ENCODE assay signal across 7 mouse cellular contexts in the genomic region with DNA sequence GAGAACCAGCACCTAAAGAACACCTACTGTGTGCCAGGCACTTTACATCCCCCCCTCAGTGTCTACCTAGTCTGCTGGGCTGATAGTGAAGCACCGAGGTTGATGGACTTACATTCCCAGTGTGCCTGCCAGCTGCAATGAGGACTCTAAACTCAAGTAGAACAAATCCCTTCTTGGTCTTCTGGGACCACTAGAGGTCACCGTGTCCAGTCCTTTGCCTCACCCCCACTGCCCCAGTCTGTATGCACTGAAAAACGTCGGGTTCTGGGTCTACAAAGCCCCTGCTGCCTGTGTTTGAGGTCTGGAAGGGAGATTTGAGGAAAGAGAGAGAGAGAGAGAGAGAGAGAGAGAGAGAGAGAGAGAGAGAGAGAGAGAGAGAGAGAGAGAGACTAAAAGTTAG. TPM values are rescaled to one million over a fixed set of nuclear protein-coding genes. Genes with fewer than 3 reads are reported as not detected.
DNase-seq lines count a peak whose midpoint lies in the region; ATAC-seq lines count a peak whose summit lies in the region.

No protein-coding gene starts in this region.

- peak overlapping the region; percentile 75 for H3K9ac ChIP-seq in forebrain, embryonic 14.5 days (ENCODE audit: low read length)
- no peak overlapping the region for H3K9ac ChIP-seq in liver, embryonic 15.5 days

- 8% methylated on average over 4 of the region's 4 CpGs for WGBS in forebrain, embryonic 14.5 days
- WGBS in liver, embryonic 15.5 days (ENCODE audit: insufficient replicate concordance), result 0% methylated on average over 4 of the region's 4 CpGs

- DNase-seq in forebrain, embryonic 14.5 days (ENCODE audit: low spot score), result no peak
- DNase-seq in urinary bladder, postnatal 25 days (ENCODE audit: low spot score), result no peak
- no peak for DNase-seq in B cell, adult 2 months
- DNase-seq in frontal cortex, postnatal 14 days (ENCODE audit: low spot score in 2 of 2), result no peak

- H3K36me3 ChIP-seq in megakaryocyte, embryonic 14.5 days (replicated peaks; ENCODE audit: low read length), result peaks cover 22% of the 10 kb centered on the region
- H3K36me3 ChIP-seq in forebrain, embryonic 14.5 days (ENCODE audit: control insufficient read depth, insufficient read depth, low read length), result peaks cover 21% of the 10 kb centered on the region
- peaks cover 15% of the 10 kb centered on the region for H3K36me3 ChIP-seq in liver, embryonic 15.5 days (replicated peaks)

- peaks cover 5% of the 10 kb centered on the region; the same call in 1 of the 2 replicates for H3K9me3 ChIP-seq in megakaryocyte, embryonic 14.5 days
- H3K9me3 ChIP-seq in forebrain, embryonic 14.5 days (replicated peaks; ENCODE audit: control insufficient read depth, low read length), result no peaks in the 10 kb centered on the region
- H3K9me3 ChIP-seq in liver, embryonic 15.5 days (replicated peaks), result no peaks in the 10 kb centered on the region

- peaks cover 69% of the 10 kb centered on the region for H3K4me1 ChIP-seq in megakaryocyte, embryonic 14.5 days
- H3K4me1 ChIP-seq in forebrain, embryonic 14.5 days (ENCODE audit: control insufficient read depth, insufficient read depth, low read length), result peaks cover 35% of the 10 kb centered on the region
- peaks cover 29% of the 10 kb centered on the region for H3K4me1 ChIP-seq in liver, embryonic 15.5 days (replicated peaks)

- ATAC-seq in megakaryocyte, adult 5-6 weeks (ENCODE audit: poor library complexity, severe bottlenecking), result no peak
- ATAC-seq in forebrain, embryonic 14.5 days, result no peak
- ATAC-seq in liver, embryonic 15.5 days (ENCODE audit: insufficient read depth), result no peak

- H3K4me2 ChIP-seq in forebrain, embryonic 14.5 days (ENCODE audit: low read length), result peak overlapping the region; percentile 91
- H3K4me2 ChIP-seq in liver, embryonic 15.5 days, result 0 out of 2 replicates have a peak overlapping the region, but pooled peaks have one; percentile 29

- H3K27me3 ChIP-seq in megakaryocyte, embryonic 14.5 days (replicated peaks), result peaks cover 64% of the 10 kb centered on the region
- no peaks in the 10 kb centered on the region for H3K27me3 ChIP-seq in forebrain, embryonic 14.5 days (replicated peaks; ENCODE audit: control insufficient read depth, insufficient read depth, low read length)
- peaks cover 61% of the 10 kb centered on the region for H3K27me3 ChIP-seq in liver, embryonic 15.5 days

- H3K27ac ChIP-seq in forebrain, embryonic 14.5 days (ENCODE audit: low read depth, low read length), result peak overlapping the region; percentile 96
- no peak overlapping the region for H3K27ac ChIP-seq in liver, embryonic 15.5 days (replicated peaks)

- H3K4me3 ChIP-seq in megakaryocyte, embryonic 14.5 days (replicated peaks), result peak overlapping the region; percentile 86
- no peak overlapping the region; the same call in 1 of the 2 replicates for H3K4me3 ChIP-seq in forebrain, embryonic 14.5 days (ENCODE audit: low read depth, low read length)
- H3K4me3 ChIP-seq in liver, embryonic 15.5 days (replicated peaks), result no peak overlapping the region

RNA-seq across cellular contexts. Expression of gene Ssc5d, which starts 1.1 kb away (rescaled TPM):
- polyA plus RNA-seq in megakaryocyte, embryonic 14.5 days (2012; ENCODE audit: insufficient read depth, low replicate concordance), result 0.09 and 1.5 TPM in 2 replicates
- not detected in 2 replicates for total RNA-seq in megakaryocyte, adult 5-6 weeks (2015)
- total RNA-seq in megakaryocyte, adult 5-6 weeks (2017), result 0.04 TPM in 1 of 2 replicates, not detected in the other
- polyA plus RNA-seq in forebrain, embryonic 14.5 days (2014; fragmentation: Nextera tagmentation; extraction: Ambion mirVana), result 0.23 and 0.41 TPM in 2 replicates
- 0.15 TPM in 2 replicates for polyA plus RNA-seq in liver, embryonic 15.5 days (2015; fragmentation: Nextera tagmentation; extraction: Ambion mirVana)

RNA-seq across cellular contexts. Expression of gene Nat14, which starts 2.7 kb away (rescaled TPM):
- 0.51 TPM in 1 of 2 replicates, not detected in the other for polyA plus RNA-seq in megakaryocyte, embryonic 14.5 days (2012; ENCODE audit: insufficient read depth, low replicate concordance)
- total RNA-seq in megakaryocyte, adult 5-6 weeks (2015), result 0.13 and 0.82 TPM in 2 replicates
- total RNA-seq in megakaryocyte, adult 5-6 weeks (2017), result 0.11 and 1.1 TPM in 2 replicates
- 9.8 and 17.7 TPM in 2 replicates for polyA plus RNA-seq in forebrain, embryonic 14.5 days (2014; fragmentation: Nextera tagmentation; extraction: Ambion mirVana)
- 0.23 and 0.45 TPM in 2 replicates for polyA plus RNA-seq in liver, embryonic 15.5 days (2015; fragmentation: Nextera tagmentation; extraction: Ambion mirVana)

RNA-seq across cellular contexts. Expression of gene Zfp628, which starts 9.5 kb away (rescaled TPM):
- polyA plus RNA-seq in megakaryocyte, embryonic 14.5 days (2012; ENCODE audit: insufficient read depth, low replicate concordance), result 33.6 and 53.4 TPM in 2 replicates
- 6.7 and 7.3 TPM in 2 replicates for total RNA-seq in megakaryocyte, adult 5-6 weeks (2015)
- 1.9 and 3.0 TPM in 2 replicates for total RNA-seq in megakaryocyte, adult 5-6 weeks (2017)
- 3.6 and 3.8 TPM in 2 replicates for polyA plus RNA-seq in forebrain, embryonic 14.5 days (2014; fragmentation: Nextera tagmentation; extraction: Ambion mirVana)
- polyA plus RNA-seq in liver, embryonic 15.5 days (2015; fragmentation: Nextera tagmentation; extraction: Ambion mirVana), result 1.7 TPM in 2 replicates

RNA-seq across cellular contexts. Expression of gene Gm36210, which starts 18.2 kb away (rescaled TPM):
- polyA plus RNA-seq in megakaryocyte, embryonic 14.5 days (2012; ENCODE audit: insufficient read depth, low replicate concordance), result not detected in 2 replicates
- total RNA-seq in megakaryocyte, adult 5-6 weeks (2015), result not detected in 2 replicates
- total RNA-seq in megakaryocyte, adult 5-6 weeks (2017), result not detected in 2 replicates
- polyA plus RNA-seq in forebrain, embryonic 14.5 days (2014; fragmentation: Nextera tagmentation; extraction: Ambion mirVana), result 0.33 and 0.44 TPM in 2 replicates
- polyA plus RNA-seq in liver, embryonic 15.5 days (2015; fragmentation: Nextera tagmentation; extraction: Ambion mirVana), result not detected in 2 replicates

RNA-seq across cellular contexts. Expression of gene Sbk2, which starts 39.7 kb away (rescaled TPM):
- 1.3 TPM in 1 of 2 replicates, not detected in the other for polyA plus RNA-seq in megakaryocyte, embryonic 14.5 days (2012; ENCODE audit: insufficient read depth, low replicate concordance)
- not detected in 2 replicates for total RNA-seq in megakaryocyte, adult 5-6 weeks (2015)
- not detected in 2 replicates for total RNA-seq in megakaryocyte, adult 5-6 weeks (2017)
- not detected in 2 replicates for polyA plus RNA-seq in forebrain, embryonic 14.5 days (2014; fragmentation: Nextera tagmentation; extraction: Ambion mirVana)
- 0.07 TPM in 1 of 2 replicates, not detected in the other for polyA plus RNA-seq in liver, embryonic 15.5 days (2015; fragmentation: Nextera tagmentation; extraction: Ambion mirVana)
